Mouse (Mus musculus) heart, embryonic 14.5 days (tissue): ENCODE data around the gene Cdc42bpb. TPM values are rescaled to one million over a fixed set of nuclear protein-coding genes. Genes with fewer than 3 reads are reported as not detected.

ENCODE experiments used
- ATAC-seq: fragments of 200-750 bp; cut with Nextera tagmentation; 2 replicates; pipeline ENCODE4 v1.8.0; 2017; ENCODE audit warnings: low read depth, moderate TSS enrichment; ENCODE audit not compliant: insufficient number of reproducible peaks, insufficient read depth, low FRiP score
- H3K27ac ChIP-seq, 2 experiments: fragments of 200-500 bp in 1 of 2; fragments of 300-500 bp in 1 of 2; sonication (generic) in 1 of 2; replicated peaks in 1 of 2; 2 replicates each; pipeline ENCODE4 v1.5.1; 2012 to 2014; ENCODE audit warnings: low read depth in 2 of 2, low read length in 2 of 2, control low read depth in 1 of 2, mild to moderate bottlenecking in 1 of 2, mixed read lengths in 1 of 2; ENCODE audit not compliant: control insufficient read depth in 1 of 2, insufficient read depth in 1 of 2
- H3K27me3 ChIP-seq: fragments of 300-500 bp; sonication (generic); 2 replicates; pipeline ENCODE4 v1.6.1; 2014; ENCODE audit warnings: mild to moderate bottlenecking, low read length, control low read depth; ENCODE audit not compliant: control insufficient read depth, insufficient read depth
- H3K36me3 ChIP-seq: fragments of 300-500 bp; sonication (generic); 2 replicates; pipeline ENCODE4 v1.6.1; 2014; ENCODE audit warnings: mild to moderate bottlenecking, control low read depth, low read length, mixed read lengths; ENCODE audit not compliant: control insufficient read depth, insufficient read depth
- H3K4me1 ChIP-seq, 2 experiments: fragments of 200-500 bp in 1 of 2; fragments of 300-500 bp in 1 of 2; sonication (generic) in 1 of 2; 2 replicates each; pipeline ENCODE4 v1.6.1; 2012 to 2014; ENCODE audit warnings: low read length in 2 of 2, control low read depth in 1 of 2, mixed read lengths in 1 of 2; ENCODE audit not compliant: control insufficient read depth in 2 of 2, insufficient read depth in 2 of 2
- H3K4me2 ChIP-seq: fragments of 300-500 bp; sonication (generic); 2 replicates; pipeline ENCODE4 v1.6.1; 2014; ENCODE audit warnings: mild to moderate bottlenecking, low read length
- H3K4me3 ChIP-seq, 2 experiments: fragments of 200-500 bp in 1 of 2; fragments of 300-500 bp in 1 of 2; sonication (generic) in 1 of 2; 2 replicates each; pipeline ENCODE4 v1.5.1; 2012 to 2014; ENCODE audit warnings: low read length in 2 of 2, mild to moderate bottlenecking in 2 of 2, control low read depth in 1 of 2, low read depth in 1 of 2, moderate library complexity in 1 of 2; ENCODE audit not compliant: control insufficient read depth in 1 of 2, insufficient read depth in 1 of 2
- H3K9ac ChIP-seq: fragments of 300-500 bp; sonication (generic); 2 replicates; pipeline ENCODE4 v1.6.1; 2014; ENCODE audit warnings: mild to moderate bottlenecking, low read length
- H3K9me3 ChIP-seq: fragments of 300-500 bp; sonication (generic); 2 replicates; pipeline ENCODE4 v1.6.1; 2016; ENCODE audit warnings: low read length, control low read depth; ENCODE audit not compliant: control insufficient read depth
- WGBS: fragments of 180-500 bp; shearing (Covaris S2); extraction: QIAGEN DNeasy Blood & Tissue Kit; methylation state at CpG from one replicate; pipeline ENCODE4 v1.1.7; 2014; 5-methylcytosine and 5-hydroxymethylcytosine counted together
- polyA plus RNA-seq: library from polyadenylated mRNA; unstranded; fragments of >200 nt; fragmentation: Nextera tagmentation; extraction: Ambion mirVana; gene quantifications from 2 replicates; pipeline ENCODE4 v1.2.1, GENCODE M21; 2014

Cdc42bpb gene
- polyA plus RNA-seq, 1 experiment from 2014 or later: 28.9 TPM

DNA sequence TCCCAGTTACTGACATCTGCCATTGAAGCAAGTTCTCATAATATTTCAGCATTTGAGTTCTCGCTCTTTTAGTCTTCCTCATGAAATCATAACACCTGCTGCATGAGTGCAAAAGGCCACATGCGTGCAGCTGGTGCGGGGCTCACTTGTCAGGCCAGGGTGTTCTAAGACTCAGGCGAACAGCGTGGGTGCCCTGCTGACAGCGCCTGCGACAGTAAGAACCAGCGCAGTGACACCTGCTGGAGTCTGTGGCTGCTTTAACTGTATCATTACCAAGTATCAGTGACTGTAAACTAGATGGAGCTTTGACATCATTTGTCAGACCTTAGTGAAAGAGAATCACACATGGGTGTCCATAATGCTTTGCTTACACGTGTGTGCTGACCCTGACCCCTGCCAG lies 126.3 kb downstream of the Cdc42bpb start:
- H3K9me3 ChIP-seq: no peaks in the 10 kb centered on the region
- peaks cover 41% of the 10 kb centered on the region for H3K36me3 ChIP-seq
- no peak overlapping the region for H3K4me2 ChIP-seq
- H3K27ac ChIP-seq: no peak overlapping the region
- no peaks in the 10 kb centered on the region for H3K4me1 ChIP-seq
- no peak for ATAC-seq
- H3K9ac ChIP-seq: no peak overlapping the region
- H3K4me3 ChIP-seq: no peak overlapping the region
- no peaks in the 10 kb centered on the region for H3K27me3 ChIP-seq
- WGBS: 61% methylated on average over 9 of the region's 9 CpGs

DNA sequence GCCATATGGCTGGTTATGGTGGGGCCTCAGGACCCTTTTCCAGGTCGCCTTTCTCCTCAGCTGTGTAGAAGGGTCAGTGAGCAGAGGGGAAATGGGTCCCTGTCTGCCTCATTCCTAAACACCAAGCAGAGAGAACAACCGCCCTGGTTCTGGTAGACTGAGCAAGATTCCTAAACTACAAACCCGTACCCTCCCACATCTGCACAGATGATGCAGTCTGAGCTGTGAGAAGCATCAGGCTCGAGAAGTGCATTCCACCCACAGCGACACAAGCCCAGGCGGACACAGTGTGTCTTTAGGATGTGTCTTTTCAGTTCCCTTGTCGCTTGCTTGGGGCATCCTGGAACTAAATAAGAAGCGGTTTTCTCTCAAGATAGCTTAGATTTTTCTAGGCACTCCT lies 127.4 kb downstream of the Cdc42bpb start:
- peaks cover 42% of the 10 kb centered on the region for H3K36me3 ChIP-seq
- H3K9ac ChIP-seq: no peak overlapping the region
- H3K27ac ChIP-seq: no peak overlapping the region
- no peak overlapping the region for H3K4me3 ChIP-seq
- H3K27me3 ChIP-seq: no peaks in the 10 kb centered on the region
- H3K4me1 ChIP-seq: no peaks in the 10 kb centered on the region
- no peak overlapping the region for H3K4me2 ChIP-seq
- no peak for ATAC-seq
- H3K9me3 ChIP-seq: no peaks in the 10 kb centered on the region
- WGBS: 87% methylated on average over 8 of the region's 8 CpGs

DNA sequence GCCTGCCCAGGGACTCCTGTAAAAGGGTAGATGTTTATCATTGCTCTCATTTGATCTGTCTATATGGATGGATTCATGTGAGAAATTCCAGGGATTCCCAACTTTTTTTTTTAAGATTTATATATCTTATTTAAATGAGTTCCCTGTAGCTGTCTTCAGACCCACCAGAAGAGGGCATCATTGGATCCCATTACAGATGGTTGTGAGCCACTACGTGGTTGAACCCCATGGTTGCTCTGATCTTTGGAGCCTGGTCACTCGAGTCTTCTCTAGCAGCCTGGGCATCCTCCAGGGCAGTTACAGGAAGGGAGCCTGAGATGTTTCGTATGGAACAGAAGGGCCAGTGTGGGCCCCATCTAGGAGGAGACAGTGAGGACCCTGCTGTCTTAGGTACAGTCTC lies 128.4 kb downstream of the Cdc42bpb start:
- Histone ChIP-seq H3K9ac (no peak overlapping the region), H3K4me2 (no peak overlapping the region), H3K27me3 (no peaks in the 10 kb centered on the region), H3K4me1 (no peaks in the 10 kb centered on the region), H3K27ac (no peak overlapping the region), H3K9me3 (no peaks in the 10 kb centered on the region), H3K4me3 (no peak overlapping the region), H3K36me3 (peaks cover 48% of the 10 kb centered on the region)
- no peak for ATAC-seq
- WGBS: 54% methylated on average over 3 of the region's 3 CpGs

DNA sequence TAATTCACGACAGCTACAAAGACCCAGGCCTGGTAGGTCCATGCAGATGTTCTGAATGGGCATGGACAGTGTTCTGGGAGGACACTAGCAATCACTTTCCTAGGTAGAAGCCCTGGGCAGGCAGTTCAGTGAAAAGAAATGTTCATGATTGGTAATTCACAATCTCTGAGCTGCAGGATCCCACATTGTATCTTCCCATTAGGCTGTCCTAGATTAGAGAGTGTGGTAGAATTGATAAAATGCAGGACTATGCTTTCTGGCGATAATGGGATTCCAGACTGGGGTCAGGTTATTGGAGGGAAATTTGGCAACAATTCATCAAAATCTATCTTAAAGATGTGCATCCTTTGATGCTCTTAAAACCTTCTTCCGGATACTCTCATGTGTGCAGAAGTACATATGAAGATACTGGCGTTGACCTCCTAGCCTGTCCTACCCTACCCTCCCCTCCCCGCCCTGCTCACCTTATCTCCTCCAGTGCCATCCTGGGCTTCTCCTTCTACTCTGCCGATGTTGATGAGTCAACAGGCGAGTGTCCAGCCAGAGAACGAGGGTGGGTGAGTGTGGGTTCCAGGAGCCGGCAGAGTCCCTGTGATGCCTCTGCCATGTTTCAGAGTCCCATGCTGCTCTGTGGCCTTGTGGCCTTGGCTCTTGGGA lies 130.6 kb downstream of the Cdc42bpb start:
- H3K27me3 ChIP-seq: no peaks in the 10 kb centered on the region
- no peak overlapping the region for H3K4me2 ChIP-seq
- no peak overlapping the region for H3K4me3 ChIP-seq
- no peak overlapping the region for H3K27ac ChIP-seq
- no peak overlapping the region for H3K9ac ChIP-seq
- 80% methylated on average over 9 of the region's 9 CpGs for WGBS
- ATAC-seq: no peak
- peaks cover 61% of the 10 kb centered on the region for H3K36me3 ChIP-seq
- H3K9me3 ChIP-seq: no peaks in the 10 kb centered on the region
- no peaks in the 10 kb centered on the region for H3K4me1 ChIP-seq

DNA sequence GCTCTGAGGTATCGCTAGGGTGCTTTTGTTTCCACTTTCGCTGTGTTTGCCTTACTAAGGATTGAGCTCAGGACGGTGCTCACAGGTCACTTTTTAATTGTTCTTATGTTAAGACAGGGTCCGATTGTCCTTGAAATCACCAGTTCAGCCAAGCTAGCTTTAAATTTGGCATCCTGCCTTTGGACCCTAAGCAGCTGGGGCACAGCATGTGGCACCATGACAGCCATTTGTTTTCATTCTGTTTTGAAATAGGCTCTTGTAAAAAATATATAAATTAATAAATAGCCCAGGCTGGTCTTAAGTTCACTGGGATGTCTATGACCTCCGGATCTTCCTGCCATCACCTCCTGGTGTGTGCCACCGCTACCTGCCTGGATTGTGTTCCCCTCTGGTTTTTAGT lies 132.4 kb downstream of the Cdc42bpb start:
- Histone ChIP-seq H3K4me2 (no peak overlapping the region), H3K4me1 (no peaks in the 10 kb centered on the region), H3K9me3 (no peaks in the 10 kb centered on the region), H3K36me3 (peaks cover 52% of the 10 kb centered on the region), H3K4me3 (no peak overlapping the region), H3K27me3 (no peaks in the 10 kb centered on the region), H3K9ac (no peak overlapping the region), H3K27ac (no peak overlapping the region)
- ATAC-seq: no peak
- 89% methylated on average over 6 of the region's 6 CpGs for WGBS

DNA sequence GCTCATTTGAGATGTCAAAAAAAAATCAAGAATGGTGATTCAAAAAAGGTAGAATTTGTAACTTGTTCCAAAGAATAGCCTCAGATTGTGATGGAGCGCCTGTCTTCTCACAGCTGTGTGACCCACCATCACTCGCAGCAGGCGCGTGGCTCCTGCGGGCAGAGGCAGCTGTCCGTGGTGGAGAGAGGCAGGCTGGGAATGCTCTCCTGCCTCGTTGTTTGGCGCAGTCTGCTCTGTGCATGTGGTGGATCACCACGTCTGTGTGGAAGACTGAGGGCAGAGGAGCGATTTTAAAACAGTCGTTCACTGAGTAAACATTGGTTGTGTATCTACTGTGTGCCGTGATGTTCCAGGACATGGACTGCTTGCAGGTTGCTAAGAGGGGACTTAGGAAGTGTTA lies 133.8 kb downstream of the Cdc42bpb start:
- WGBS: 85% methylated on average over 12 of the region's 12 CpGs
- Histone ChIP-seq H3K27me3 (no peaks in the 10 kb centered on the region), H3K27ac (no peak overlapping the region), H3K9me3 (no peaks in the 10 kb centered on the region), H3K4me1 (no peaks in the 10 kb centered on the region), H3K4me2 (no peak overlapping the region), H3K9ac (no peak overlapping the region), H3K4me3 (no peak overlapping the region), H3K36me3 (peaks cover 51% of the 10 kb centered on the region)
- no peak for ATAC-seq

Other genes with a start within 250 kb of the Cdc42bpb start
- gene Traf3, start 211.3 kb downstream of the Cdc42bpb start, polyA plus RNA-seq: 6.0 and 7.0 TPM in 2 replicates
- gene 4930595D18Rik, start 193.2 kb downstream of the Cdc42bpb start, polyA plus RNA-seq: not detected in 2 replicates
- gene Amn, start 106.6 kb downstream of the Cdc42bpb start, polyA plus RNA-seq: 1.4 and 2.0 TPM in 2 replicates
- 1.2 TPM in 1 of 2 replicates, not detected in the other for gene Lbhd2, start 29.1 kb upstream of the Cdc42bpb start, polyA plus RNA-seq
- gene Exoc3l4, start 39.3 kb upstream of the Cdc42bpb start, polyA plus RNA-seq: 8.1 and 9.4 TPM in 2 replicates
- 5.5 and 6.9 TPM in 2 replicates for gene Tnfaip2, start 64.8 kb upstream of the Cdc42bpb start, polyA plus RNA-seq
- 1.1 and 1.4 TPM in 2 replicates for gene Gm266, start 108.1 kb upstream of the Cdc42bpb start, polyA plus RNA-seq
- 364 and 377 TPM in 2 replicates for gene Eif5, start 160.3 kb upstream of the Cdc42bpb start, polyA plus RNA-seq
- gene Mark3, start 196.8 kb upstream of the Cdc42bpb start, polyA plus RNA-seq: 50.6 and 50.8 TPM in 2 replicates